Mouse (Mus musculus) heart, embryonic 11.5 days (tissue): Measurements from ENCODE around the gene Opn4. TPM values are rescaled to one million over a fixed set of nuclear protein-coding genes. Genes with fewer than 3 reads are reported as not detected.

Source experiments
- ATAC-seq: fragments of 200-750 bp; cut with Nextera tagmentation; replicated peaks from 2 replicates; pipeline ENCODE4 v1.8.0; 2017; ENCODE audit warnings: moderate library complexity; ENCODE audit not compliant: insufficient number of reproducible peaks, low FRiP score, low TSS enrichment
- H3K27ac ChIP-seq: fragments of 300-500 bp; sonication (generic); 2 replicates; pipeline ENCODE4 v1.5.1; 2014; ENCODE audit warnings: mild to moderate bottlenecking, low read depth, low read length
- H3K27me3 ChIP-seq: fragments of 300-500 bp; sonication (generic); 2 replicates; pipeline ENCODE4 v1.6.1; 2014; ENCODE audit warnings: mild to moderate bottlenecking, low read length, mixed read lengths; ENCODE audit not compliant: control insufficient read depth, insufficient read depth
- H3K36me3 ChIP-seq: fragments of 300-500 bp; sonication (generic); 2 replicates; pipeline ENCODE4 v1.6.1; 2014; ENCODE audit warnings: mild to moderate bottlenecking, low read length, moderate library complexity, mixed read lengths; ENCODE audit not compliant: control insufficient read depth, insufficient read depth
- H3K4me1 ChIP-seq: fragments of 300-500 bp; sonication (generic); 2 replicates; pipeline ENCODE4 v1.6.1; 2014; ENCODE audit warnings: low read length; ENCODE audit not compliant: control insufficient read depth, insufficient read depth
- H3K4me2 ChIP-seq: fragments of 300-500 bp; sonication (generic); 2 replicates; pipeline ENCODE4 v1.6.1; 2014; ENCODE audit warnings: mild to moderate bottlenecking, moderate library complexity
- H3K4me3 ChIP-seq: fragments of 300-500 bp; sonication (generic); 2 replicates; pipeline ENCODE4 v1.5.1; 2014; ENCODE audit warnings: low read depth, low read length
- H3K9ac ChIP-seq: fragments of 300-500 bp; sonication (generic); 2 replicates; pipeline ENCODE4 v1.6.1; 2014; ENCODE audit warnings: mild to moderate bottlenecking, low read depth, low read length, moderate library complexity
- H3K9me3 ChIP-seq: fragments of 300-500 bp; sonication (generic); replicated peaks from 2 replicates; pipeline ENCODE4 v1.6.1; 2016; ENCODE audit warnings: low read length; ENCODE audit not compliant: control insufficient read depth
- WGBS: fragments of 180-500 bp; shearing (Covaris S2); extraction: QIAGEN DNeasy Blood & Tissue Kit; methylation state at CpG from one replicate; pipeline ENCODE4 v1.1.7; 2014; ENCODE audit not compliant: insufficient replicate concordance; 5-methylcytosine and 5-hydroxymethylcytosine counted together
- polyA plus RNA-seq: library from polyadenylated mRNA; unstranded; fragments of >200 nt; fragmentation: Nextera tagmentation; extraction: Ambion mirVana; gene quantifications from 2 replicates; pipeline ENCODE4 v1.2.1, GENCODE M21; 2014

Gene Opn4
- polyA plus RNA-seq: 4.1 and 4.2 TPM in 2 replicates

GRCm38 (mm10) chr14:34599941-34600340 lies at the start of gene Opn4:
TSS of gene Opn4 (minus strand) at chr14:34600142.
- Histone ChIP-seq H3K36me3 (no peaks in the 10 kb centered on the region), H3K27ac (no peak within 1 kb of the TSS), H3K27me3 (no peaks in the 10 kb centered on the region), H3K4me1 (0 out of 2 replicates have a peak, but pooled peaks cover 6% of the 10 kb centered on the region), H3K9me3 (no peaks in the 10 kb centered on the region), H3K4me2 (no peak within 1 kb of the TSS), H3K4me3 (no peak within 1 kb of the TSS), H3K9ac (no peak within 1 kb of the TSS)
- whole genome bisulfite sequencing: 80% methylated on average over 8 of the region's 8 CpGs
- no peak for ATAC-seq

- no peaks in the 10 kb centered on the region for H3K4me1 ChIP-seq
- no peaks in the 10 kb centered on the region for H3K36me3 ChIP-seq
- H3K4me2 ChIP-seq: no peak overlapping the region
- 89% methylated on average over 8 of the region's 8 CpGs for WGBS
- H3K27ac ChIP-seq: no peak overlapping the region
- no peak overlapping the region for H3K4me3 ChIP-seq
- no peaks in the 10 kb centered on the region for H3K27me3 ChIP-seq
- no peak overlapping the region for H3K9ac ChIP-seq
- H3K9me3 ChIP-seq: no peaks in the 10 kb centered on the region
- ATAC-seq: no peak
Observed at GRCm38 (mm10) chr14:34647870-34648475, 48.0 kb upstream of the Opn4 start.

GRCm38 (mm10) chr14:34644140-34644539 lies 44.2 kb upstream of the Opn4 start:
- 51% methylated on average over 7 of the region's 7 CpGs for WGBS
- H3K27me3 ChIP-seq: no peaks in the 10 kb centered on the region
- ATAC-seq: no peak
- H3K4me1 ChIP-seq: no peaks in the 10 kb centered on the region
- H3K4me2 ChIP-seq: no peak overlapping the region
- no peak overlapping the region for H3K9ac ChIP-seq
- no peaks in the 10 kb centered on the region for H3K9me3 ChIP-seq
- no peak overlapping the region for H3K4me3 ChIP-seq
- no peaks in the 10 kb centered on the region for H3K36me3 ChIP-seq
- no peak overlapping the region for H3K27ac ChIP-seq

GRCm38 (mm10) chr14:34635721-34636120 lies 35.8 kb upstream of the Opn4 start:
- Histone ChIP-seq H3K9ac (no peak overlapping the region), H3K27me3 (no peaks in the 10 kb centered on the region; the same call in 1 of the 2 replicates), H3K27ac (no peak overlapping the region), H3K4me2 (no peak overlapping the region), H3K9me3 (no peaks in the 10 kb centered on the region), H3K36me3 (no peaks in the 10 kb centered on the region), H3K4me1 (no peaks in the 10 kb centered on the region), H3K4me3 (no peak overlapping the region)
- no peak for ATAC-seq
- WGBS: 82% methylated on average over 6 of the region's 6 CpGs

- Histone ChIP-seq H3K9ac (no peak overlapping the region), H3K27ac (no peak overlapping the region), H3K4me2 (no peak overlapping the region), H3K4me3 (no peak overlapping the region), H3K9me3 (no peaks in the 10 kb centered on the region), H3K36me3 (no peaks in the 10 kb centered on the region), H3K4me1 (no peaks in the 10 kb centered on the region), H3K27me3 (no peaks in the 10 kb centered on the region; the same call in 1 of the 2 replicates)
- ATAC-seq: no peak
- 34% methylated on average over 7 of the region's 7 CpGs for WGBS
Observed at GRCm38 (mm10) chr14:34635192-34635591, 35.2 kb upstream of the Opn4 start.

GRCm38 (mm10) chr14:34632722-34633448 lies 32.9 kb upstream of the Opn4 start:
- no peak overlapping the region for H3K27ac ChIP-seq
- no peaks in the 10 kb centered on the region for H3K36me3 ChIP-seq
- 54% methylated on average over 10 of the region's 10 CpGs for WGBS
- no peak overlapping the region for H3K4me2 ChIP-seq
- no peak overlapping the region for H3K9ac ChIP-seq
- H3K9me3 ChIP-seq: no peaks in the 10 kb centered on the region
- H3K27me3 ChIP-seq: no peaks in the 10 kb centered on the region; the same call in 1 of the 2 replicates
- H3K4me3 ChIP-seq: no peak overlapping the region
- H3K4me1 ChIP-seq: no peaks in the 10 kb centered on the region
- ATAC-seq: no peak

- ATAC-seq: no peak
- H3K4me1 ChIP-seq: peaks cover 3% of the 10 kb centered on the region; the same call in 1 of the 2 replicates
- no peak overlapping the region for H3K4me3 ChIP-seq
- H3K4me2 ChIP-seq: no peak overlapping the region
- no peak overlapping the region for H3K27ac ChIP-seq
- WGBS: 85% methylated on average over 7 of the region's 7 CpGs
- H3K36me3 ChIP-seq: no peaks in the 10 kb centered on the region
- H3K27me3 ChIP-seq: no peaks in the 10 kb centered on the region; the same call in 1 of the 2 replicates
- no peaks in the 10 kb centered on the region for H3K9me3 ChIP-seq
- H3K9ac ChIP-seq: no peak overlapping the region
Observed at GRCm38 (mm10) chr14:34626824-34627223, 26.9 kb upstream of the Opn4 start.

- Histone ChIP-seq H3K4me1 (peaks cover 3% of the 10 kb centered on the region; the same call in 1 of the 2 replicates), H3K4me3 (no peak overlapping the region), H3K27ac (no peak overlapping the region; the same call in 1 of the 2 replicates), H3K9me3 (no peaks in the 10 kb centered on the region), H3K9ac (no peak overlapping the region), H3K36me3 (no peaks in the 10 kb centered on the region), H3K4me2 (peak overlapping the region; percentile 47), H3K27me3 (no peaks in the 10 kb centered on the region)
- WGBS: 34% methylated on average over 16 of the region's 16 CpGs
- 0 out of 2 replicates have a peak, but pooled peaks have one; percentile 35 for ATAC-seq
Observed at GRCm38 (mm10) chr14:34623531-34624210, 23.7 kb upstream of the Opn4 start.
